Mouse (Mus musculus) cerebellum, adult 11 months (tissue): ENCODE results near the gene Cxcl15.
"Not testable (repeated sequence)": the region's sequence is repeated elsewhere in the genome, so short reads cannot be mapped to it uniquely, and the experiment has no call there.

Source experiments
- DNase-seq: peaks from one replicate; pipeline ENCODE4 v3.0.0; 2022

The Cxcl15 gene

GRCm38 (mm10) chr5:90790074-90790502 is 4.2 kb upstream of the Cxcl15 start:
- no peak for DNase-seq

DNA sequence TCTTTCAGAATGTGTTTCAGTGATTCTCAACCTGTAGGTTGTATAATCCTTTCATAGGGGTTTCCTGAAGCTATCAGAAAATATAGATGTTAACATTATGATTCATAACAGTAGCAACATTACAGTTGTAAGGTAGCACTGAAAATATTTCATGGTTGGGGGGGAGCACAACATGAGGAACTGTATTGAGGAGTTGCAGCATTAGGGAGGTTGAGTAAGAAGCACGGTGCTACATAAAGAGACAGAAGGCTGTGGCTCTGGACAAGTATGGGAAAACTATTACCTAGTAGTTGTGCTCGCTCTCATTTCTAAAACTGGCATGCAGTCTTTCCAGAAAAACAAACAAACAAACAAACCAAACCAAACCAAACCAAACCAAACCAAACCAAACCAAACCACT is 1.1 kb downstream of the Cxcl15 start:
- DNase-seq, result not testable (repeated sequence)

GRCm38 (mm10) chr5:90804574-90804973 is 10.2 kb downstream of the Cxcl15 start:
- DNase-seq, result no peak

- no peak for DNase-seq
These were observed 11.7 kb downstream of the Cxcl15 start for GRCm38 (mm10) chr5:90806050-90806449.

DNA sequence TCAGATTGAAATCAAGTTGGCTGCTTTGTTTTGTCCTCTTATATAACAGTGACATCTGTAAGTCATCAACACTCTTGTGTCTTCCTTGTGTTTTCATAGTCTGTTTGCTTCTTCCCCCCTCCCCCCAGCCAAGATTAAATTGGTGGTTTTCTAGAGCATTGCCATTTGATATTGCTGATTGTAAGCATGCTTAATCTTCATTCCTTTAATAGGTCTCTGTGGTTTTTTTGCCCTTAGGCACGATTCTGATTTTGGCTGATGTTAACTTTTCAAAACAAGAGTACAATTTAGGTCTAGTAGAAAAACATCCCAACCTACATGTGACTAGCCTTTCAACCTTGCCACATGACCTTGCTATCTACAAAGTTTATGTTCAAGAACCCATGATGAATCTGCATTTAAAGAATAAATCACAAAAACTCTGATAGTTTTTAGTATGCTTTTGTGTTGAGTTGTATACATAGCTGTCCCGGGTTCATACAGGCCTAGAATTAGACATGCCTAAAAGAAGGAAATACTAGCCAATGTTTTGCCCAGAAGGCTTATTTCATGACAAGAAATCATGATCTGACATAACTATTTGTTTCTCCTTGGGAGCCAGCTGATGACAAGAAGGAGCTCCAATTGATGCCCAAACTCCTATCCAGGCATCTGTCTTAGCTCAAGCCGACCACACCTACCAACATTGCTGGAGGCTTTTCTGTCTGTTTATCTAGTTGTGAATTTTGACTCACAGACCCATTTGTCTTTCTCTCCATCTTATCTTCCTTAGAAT is 13.0 kb downstream of the Cxcl15 start:
- DNase-seq, result no peak

- no peak for DNase-seq
These were observed 25.4 kb downstream of the Cxcl15 start for GRCm38 (mm10) chr5:90819756-90820155.

DNA sequence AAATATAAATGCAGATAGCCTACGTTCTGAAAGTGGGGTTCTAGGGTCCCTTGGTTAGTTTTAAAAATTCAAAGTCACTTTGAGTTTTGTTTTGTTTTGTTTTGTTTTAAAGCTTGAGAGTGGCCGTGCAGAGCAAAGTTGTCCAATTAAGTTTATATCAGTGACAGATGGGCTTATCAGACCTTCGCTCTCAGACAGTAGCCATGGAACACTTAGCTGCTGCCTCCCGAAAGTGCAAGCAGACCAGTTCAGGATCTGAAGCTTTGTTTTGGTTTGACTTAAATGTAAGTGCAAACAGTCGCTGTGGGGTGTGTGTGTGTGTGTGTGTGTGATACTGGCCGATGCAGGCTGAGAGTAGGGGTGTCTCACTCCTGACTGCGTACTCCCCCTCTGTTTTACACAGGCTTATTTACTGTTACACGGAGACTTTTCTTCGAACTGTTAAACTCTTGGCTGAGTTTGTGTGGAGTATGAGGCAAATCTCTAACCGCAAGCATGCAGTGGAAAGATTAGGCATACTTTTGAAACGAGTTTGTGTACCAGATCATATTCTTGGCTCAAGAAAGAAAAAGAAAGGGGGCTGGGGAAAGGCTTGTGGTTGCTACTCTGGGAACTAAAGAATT is 37.9 kb downstream of the Cxcl15 start:
- no peak for DNase-seq

- DNase-seq, result no peak
These were observed 38.5 kb downstream of the Cxcl15 start for GRCm38 (mm10) chr5:90832768-90833388.

- no peak for DNase-seq
These were observed 40.1 kb downstream of the Cxcl15 start for GRCm38 (mm10) chr5:90834436-90834835.

DNA sequence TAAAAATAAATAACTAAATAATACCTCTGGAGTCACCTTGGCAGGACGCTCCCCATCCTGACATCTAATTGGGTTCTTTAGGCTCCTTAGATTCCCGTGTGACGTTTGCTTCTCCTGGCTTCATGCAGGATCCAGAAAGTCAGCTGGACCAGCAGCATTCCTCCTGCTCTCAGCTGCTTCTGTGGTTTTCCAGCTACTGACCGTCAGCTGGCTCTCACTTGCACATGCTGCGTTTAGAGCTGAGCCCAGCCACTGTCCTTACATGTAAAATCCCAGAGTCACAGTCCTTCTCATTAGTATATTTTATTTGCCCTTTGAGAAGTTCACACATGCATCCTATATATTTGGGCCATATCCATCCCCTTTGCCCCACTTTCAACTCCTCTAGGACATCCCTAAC is 44.2 kb downstream of the Cxcl15 start:
- no peak for DNase-seq

DNA sequence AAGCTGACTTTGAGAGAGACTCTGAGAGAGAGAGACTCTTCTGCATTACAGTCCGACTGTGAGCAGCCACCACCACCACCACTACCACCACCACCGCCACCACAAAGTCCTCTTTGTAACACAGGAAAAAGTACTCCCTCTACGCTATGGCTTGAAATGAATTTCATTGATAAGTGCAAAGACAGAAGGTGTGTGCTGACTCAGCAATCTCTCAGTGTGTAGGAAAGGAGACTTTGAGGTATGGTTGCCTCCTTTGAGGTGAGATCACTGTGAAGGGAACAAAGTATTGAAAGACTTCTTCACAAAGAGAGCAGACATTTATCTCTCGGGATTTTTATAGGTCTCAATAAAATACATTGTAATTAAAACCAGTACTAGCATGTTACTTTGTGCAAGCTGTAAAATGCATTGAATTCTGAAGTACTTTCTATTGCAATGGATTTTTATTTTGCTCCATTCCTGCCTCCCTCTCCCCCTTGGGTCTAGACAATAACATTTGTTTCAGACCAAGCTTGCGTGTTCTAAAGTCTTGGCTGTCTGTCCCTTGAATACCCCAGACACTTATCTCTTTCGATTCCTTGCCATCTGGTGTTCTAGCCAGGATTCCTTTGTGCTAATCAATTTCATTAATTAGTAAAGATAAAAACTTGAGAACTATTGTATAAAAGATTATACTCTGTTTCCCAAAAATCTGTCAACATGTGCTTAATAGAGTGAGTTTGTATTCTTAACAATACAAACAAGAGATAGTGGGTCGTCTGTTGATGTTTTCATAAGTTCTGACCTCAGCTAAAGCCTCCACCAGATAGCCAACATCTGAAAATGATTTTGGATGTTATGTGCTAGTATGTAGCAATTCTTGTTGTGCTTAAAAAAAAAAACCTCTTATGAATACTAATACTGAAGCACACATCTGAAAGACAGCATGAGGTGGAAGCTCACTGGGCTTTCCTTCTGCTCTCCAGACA is 46.9 kb downstream of the Cxcl15 start:
- DNase-seq, result no peak

DNA sequence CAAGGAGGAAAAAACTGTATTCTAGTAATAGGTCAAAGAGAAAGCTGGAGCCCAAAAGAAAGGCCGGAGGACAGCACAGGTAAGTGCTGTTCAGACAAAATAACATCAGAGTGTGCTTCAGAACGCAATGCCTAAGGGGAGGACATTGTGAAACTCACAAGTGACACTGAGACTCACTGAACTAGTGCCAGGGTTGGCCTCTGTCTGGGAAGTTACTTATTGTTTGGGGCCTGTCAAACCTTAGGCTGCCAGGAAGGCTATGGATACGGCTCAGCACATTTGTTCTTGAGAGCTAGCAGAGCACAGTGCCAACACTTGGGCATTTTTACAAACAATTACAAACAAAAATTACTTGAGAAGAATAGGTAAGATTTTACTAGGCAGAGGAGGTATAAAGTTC is 49.6 kb downstream of the Cxcl15 start:
- DNase-seq, result no peak

DNA sequence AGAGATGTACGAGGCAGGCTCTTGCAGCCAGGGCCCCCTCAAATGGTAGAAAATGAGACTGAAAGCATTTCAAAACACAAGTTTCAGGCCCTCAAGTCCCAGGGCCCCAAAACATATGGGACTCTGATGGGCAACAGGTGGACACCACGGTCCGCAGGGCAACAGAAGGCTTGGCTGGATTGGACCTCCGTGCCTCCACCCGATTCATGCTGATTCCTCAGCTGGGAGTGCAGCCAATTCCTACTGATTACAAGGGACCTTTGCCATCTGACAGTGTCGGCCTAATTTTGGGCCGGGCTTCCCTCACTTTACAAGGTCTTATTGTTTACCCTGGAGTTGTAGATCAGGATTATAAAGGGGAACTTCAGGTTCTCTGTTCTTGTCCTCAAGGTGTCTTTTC is 55.8 kb downstream of the Cxcl15 start:
- peak; percentile 47 for DNase-seq

DNA sequence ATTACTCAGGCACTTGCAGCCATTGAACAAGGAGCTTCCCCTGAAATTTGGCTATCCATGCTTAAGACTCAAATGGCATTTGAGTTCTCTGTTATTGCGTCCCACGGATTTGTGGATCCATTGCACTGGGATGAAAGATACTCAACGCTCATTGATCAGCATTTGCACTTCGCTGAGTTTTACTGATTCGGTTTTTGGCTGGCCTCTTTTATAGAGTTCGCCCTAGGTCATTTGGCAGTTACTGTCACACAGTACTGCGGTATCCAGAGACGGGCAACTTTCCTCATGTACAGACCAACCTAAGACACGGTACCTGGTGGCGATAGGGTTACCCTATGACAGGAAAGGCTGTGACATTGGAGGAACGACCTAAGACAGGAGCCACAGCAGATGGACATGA is 57.1 kb downstream of the Cxcl15 start:
- DNase-seq, result not testable (repeated sequence)
